Mouse (Mus musculus): ENCODE results near the gene Ttf2. TPM values are rescaled to one million over a fixed set of nuclear protein-coding genes. Genes with fewer than 3 reads are reported as not detected.

The Ttf2 gene
- 15.5 and 15.9 TPM in 2 replicates for polyA plus RNA-seq (2015; fragmentation: Nextera tagmentation; extraction: Ambion mirVana)

DNA sequence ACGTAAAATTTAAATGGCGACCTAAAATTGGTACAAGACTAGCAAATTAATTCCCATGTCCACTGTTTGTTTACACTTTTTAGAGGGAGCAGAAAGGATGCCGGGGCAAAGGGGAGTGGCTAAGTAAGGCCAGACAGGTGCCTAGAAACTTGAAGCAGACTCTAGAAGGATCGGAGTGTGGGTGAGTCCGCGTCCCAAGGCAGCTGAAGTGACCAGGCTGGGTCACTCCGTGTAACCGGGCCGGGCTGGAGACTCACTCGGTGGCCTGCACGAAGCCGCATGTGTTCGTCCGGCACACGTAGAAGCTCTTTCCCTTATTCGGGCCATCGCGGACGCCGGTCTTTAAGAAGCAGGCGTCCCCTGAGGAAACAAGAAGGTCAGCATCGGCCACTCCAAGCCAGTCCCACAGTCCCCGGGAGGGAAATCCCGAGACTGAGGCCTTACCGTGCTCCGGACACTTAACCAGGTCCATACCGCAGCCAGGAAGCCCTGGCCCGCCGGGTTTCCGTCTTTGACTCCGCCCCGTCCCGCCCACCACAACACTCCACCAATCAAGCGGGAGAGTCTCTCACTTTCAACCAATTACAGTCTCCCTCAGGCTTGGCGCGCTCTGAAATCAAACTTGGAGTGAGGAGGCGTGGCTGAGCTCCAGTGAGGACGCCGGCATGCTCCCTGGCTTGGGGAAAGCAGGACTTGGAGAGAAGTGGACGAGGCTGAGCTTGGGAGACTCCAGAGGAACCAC lies at the start of gene Ttf2:
TSS of gene Ttf2 (minus strand) at position 488 of the 742 bp plus-strand sequence.
- Histone ChIP-seq H3K36me3 (no peaks in the 10 kb centered on the region; the same call in 1 of the 2 replicates), H3K9ac (peak within 1 kb of the TSS; percentile 85), H3K27me3 (no peaks in the 10 kb centered on the region), H3K4me3 (peak within 1 kb of the TSS; percentile 73), H3K9me3 (no peaks in the 10 kb centered on the region), H3K4me2 (peak within 1 kb of the TSS; percentile 85), H3K4me1 (peaks cover 8% of the 10 kb centered on the region), H3K27ac (no peak within 1 kb of the TSS)
- under 1% methylated on average over 40 of the region's 40 CpGs for WGBS
- peak; percentile 95 for ATAC-seq (ENCODE audit: insufficient number of reproducible peaks, insufficient read depth, low FRiP score, low TSS enrichment, low read depth)

DNA sequence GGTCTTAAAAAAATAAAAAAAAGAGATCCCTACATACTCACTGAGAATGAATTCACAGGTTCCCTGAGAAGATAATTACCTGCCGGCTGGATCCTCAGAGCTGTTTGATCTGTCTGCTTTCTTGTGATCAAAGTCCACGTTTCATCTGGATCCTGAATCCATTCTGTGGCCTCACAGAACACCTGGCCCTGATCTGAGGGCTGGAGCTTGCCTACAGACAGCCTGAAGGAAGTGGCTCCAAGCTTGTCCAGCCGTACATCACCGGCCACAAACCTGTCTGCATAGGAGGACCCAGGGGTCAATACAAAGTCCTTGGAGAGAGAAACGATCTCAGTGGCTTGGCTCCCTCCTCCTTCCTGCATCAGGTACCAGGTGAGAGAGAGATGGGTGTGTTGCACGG lies 49.0 kb upstream of the Ttf2 start:
- no peak for ATAC-seq (ENCODE audit: insufficient number of reproducible peaks, insufficient read depth, low FRiP score, low TSS enrichment, low read depth)
- H3K9me3 ChIP-seq = no peaks in the 10 kb centered on the region
- H3K27me3 ChIP-seq = no peaks in the 10 kb centered on the region
- no peak overlapping the region for H3K4me2 ChIP-seq
- H3K4me1 ChIP-seq = peaks cover 13% of the 10 kb centered on the region
- H3K9ac ChIP-seq = no peak overlapping the region
- H3K27ac ChIP-seq = no peak overlapping the region
- H3K4me3 ChIP-seq = no peak overlapping the region
- H3K36me3 ChIP-seq = no peaks in the 10 kb centered on the region
- WGBS = 70% methylated on average over 6 of the region's 6 CpGs

DNA sequence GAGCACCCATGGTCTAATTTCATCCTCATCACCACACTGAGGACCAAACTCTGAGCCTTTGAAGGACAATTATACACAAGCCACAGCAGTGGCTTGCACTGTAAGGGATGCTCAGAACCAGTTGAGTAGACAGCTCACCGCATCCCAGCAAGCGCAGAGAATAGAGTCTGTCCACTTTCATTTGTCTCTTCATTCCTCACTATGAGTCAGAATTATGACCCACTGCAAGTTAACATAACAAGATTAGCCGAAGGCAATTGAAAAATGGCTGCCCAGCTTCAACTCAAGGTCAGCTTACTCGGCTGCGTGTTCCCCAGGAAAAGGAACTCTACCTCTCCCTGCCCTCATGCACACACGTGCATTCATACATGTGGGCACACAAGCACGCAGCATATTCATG lies 46.6 kb upstream of the Ttf2 start:
- H3K9me3 ChIP-seq = no peaks in the 10 kb centered on the region
- H3K27me3 ChIP-seq = no peaks in the 10 kb centered on the region
- no peak overlapping the region for H3K27ac ChIP-seq
- no peak overlapping the region for H3K4me3 ChIP-seq
- 90% methylated on average over 7 of the region's 7 CpGs for WGBS
- no peaks in the 10 kb centered on the region for H3K36me3 ChIP-seq
- peaks cover 19% of the 10 kb centered on the region for H3K4me1 ChIP-seq
- H3K9ac ChIP-seq = no peak overlapping the region
- no peak for ATAC-seq (ENCODE audit: insufficient number of reproducible peaks, insufficient read depth, low FRiP score, low TSS enrichment, low read depth)
- no peak overlapping the region for H3K4me2 ChIP-seq

DNA sequence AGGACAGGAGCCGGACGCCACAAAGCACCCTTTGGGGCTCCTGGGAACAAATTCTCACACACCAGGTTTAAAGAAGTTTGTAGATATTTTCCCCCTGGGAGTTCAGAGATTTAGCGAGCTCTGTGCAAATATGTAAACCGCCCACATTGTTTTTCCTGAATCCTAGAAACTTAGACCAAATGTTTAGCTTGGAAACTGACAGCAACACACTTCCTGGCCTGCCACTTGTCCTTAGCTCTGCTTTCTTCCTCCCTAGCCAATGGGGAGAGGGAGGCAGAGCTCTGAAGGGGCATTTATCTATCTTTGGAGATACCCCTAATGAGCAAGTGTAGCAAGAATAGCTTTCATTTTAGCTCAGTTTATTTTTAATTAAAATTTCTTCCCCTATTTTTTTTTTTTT lies 45.8 kb upstream of the Ttf2 start:
- no peak overlapping the region for H3K27ac ChIP-seq
- 28% methylated on average over 4 of the region's 4 CpGs for WGBS
- H3K4me3 ChIP-seq = no peak overlapping the region

DNA sequence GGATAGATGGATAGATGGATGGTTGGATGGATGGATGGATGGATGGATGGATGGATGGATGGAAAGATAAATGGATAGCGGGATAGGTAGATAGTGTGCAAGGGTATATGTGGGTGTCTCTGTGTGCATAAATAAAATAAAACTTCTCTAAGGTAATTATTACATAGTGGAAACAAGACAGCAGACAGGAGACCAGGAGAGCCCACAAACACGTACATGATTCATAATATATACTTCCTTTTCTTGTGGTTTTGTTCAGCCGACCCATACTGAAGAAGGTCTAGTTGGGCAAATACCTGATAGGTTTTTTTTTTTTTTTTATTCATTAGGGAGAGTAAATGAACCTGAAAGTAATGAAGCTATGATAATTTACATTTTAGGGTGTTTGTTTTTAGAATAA lies 44.1 kb upstream of the Ttf2 start:
- 78% methylated on average over 3 of the region's 3 CpGs for WGBS
- H3K36me3 ChIP-seq = no peaks in the 10 kb centered on the region

More for the DNA sequence above, 45.8 kb upstream of the Ttf2 start:
- no peak for ATAC-seq (ENCODE audit: insufficient number of reproducible peaks, insufficient read depth, low FRiP score, low TSS enrichment, low read depth)
- Histone ChIP-seq H3K4me2 (no peak overlapping the region), H3K36me3 (no peaks in the 10 kb centered on the region), H3K9ac (no peak overlapping the region), H3K9me3 (no peaks in the 10 kb centered on the region), H3K27me3 (no peaks in the 10 kb centered on the region), H3K4me1 (peaks cover 19% of the 10 kb centered on the region)

DNA sequence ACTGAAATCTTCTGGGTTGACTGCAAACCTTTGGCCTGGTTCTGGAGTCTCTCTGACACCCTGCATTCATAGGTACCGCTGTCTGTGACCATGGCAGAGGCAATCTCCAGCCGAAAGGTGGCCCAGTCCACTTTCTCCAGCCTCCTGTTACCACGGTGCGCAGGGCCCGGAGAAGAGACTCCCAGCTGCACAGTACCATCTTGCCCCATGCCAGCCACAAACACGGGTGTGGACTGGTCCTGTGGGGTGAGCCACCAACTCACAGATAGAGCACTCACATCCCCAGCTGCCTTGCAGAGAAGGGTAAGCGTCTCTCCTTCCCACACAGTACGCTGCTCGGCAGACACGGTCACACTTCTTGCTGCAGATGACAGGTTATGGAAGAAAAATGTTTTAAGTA lies 43.5 kb upstream of the Ttf2 start:
- Histone ChIP-seq H3K27ac (no peak overlapping the region), H3K4me1 (peaks cover 19% of the 10 kb centered on the region), H3K4me3 (no peak overlapping the region), H3K9ac (no peak overlapping the region), H3K4me2 (no peak overlapping the region), H3K27me3 (no peaks in the 10 kb centered on the region), H3K9me3 (no peaks in the 10 kb centered on the region), H3K36me3 (no peaks in the 10 kb centered on the region)
- no peak for ATAC-seq (ENCODE audit: insufficient number of reproducible peaks, insufficient read depth, low FRiP score, low TSS enrichment, low read depth)
- 90% methylated on average over 10 of the region's 10 CpGs for WGBS

More for the DNA sequence above, 44.1 kb upstream of the Ttf2 start:
- peaks cover 19% of the 10 kb centered on the region for H3K4me1 ChIP-seq
- no peaks in the 10 kb centered on the region for H3K27me3 ChIP-seq
- no peak overlapping the region for H3K27ac ChIP-seq
- H3K9ac ChIP-seq = no peak overlapping the region
- H3K9me3 ChIP-seq = no peaks in the 10 kb centered on the region
- no peak overlapping the region for H3K4me3 ChIP-seq
- no peak overlapping the region for H3K4me2 ChIP-seq
- ATAC-seq (ENCODE audit: insufficient number of reproducible peaks, insufficient read depth, low FRiP score, low TSS enrichment, low read depth) = no peak

DNA sequence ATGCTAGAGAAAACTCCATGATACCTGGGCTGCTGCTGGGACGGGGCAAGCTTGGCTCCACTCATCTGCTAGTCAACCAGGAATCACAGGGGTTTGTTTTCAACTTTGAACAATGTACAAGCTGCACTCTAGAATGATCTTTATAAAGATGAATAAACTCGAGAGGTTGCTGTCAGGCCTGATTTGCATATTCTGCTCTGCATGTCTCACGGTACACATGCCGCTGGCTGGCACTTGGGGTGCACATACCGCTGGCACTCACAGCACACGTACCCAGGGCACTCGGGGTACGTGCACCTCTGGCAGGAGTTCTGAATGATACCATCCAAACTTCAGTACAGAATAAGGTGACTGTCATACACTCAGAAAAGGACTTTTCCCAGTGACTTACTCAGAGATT lies 43.1 kb upstream of the Ttf2 start:
- no peaks in the 10 kb centered on the region for H3K36me3 ChIP-seq
- 81% methylated on average over 8 of the region's 8 CpGs for WGBS
- peaks cover 19% of the 10 kb centered on the region for H3K4me1 ChIP-seq
- H3K4me3 ChIP-seq = no peak overlapping the region
- H3K27ac ChIP-seq = no peak overlapping the region
- H3K9ac ChIP-seq = no peak overlapping the region
- no peak overlapping the region for H3K4me2 ChIP-seq
- H3K27me3 ChIP-seq = no peaks in the 10 kb centered on the region
- ATAC-seq (ENCODE audit: insufficient number of reproducible peaks, insufficient read depth, low FRiP score, low TSS enrichment, low read depth) = no peak
- no peaks in the 10 kb centered on the region for H3K9me3 ChIP-seq

DNA sequence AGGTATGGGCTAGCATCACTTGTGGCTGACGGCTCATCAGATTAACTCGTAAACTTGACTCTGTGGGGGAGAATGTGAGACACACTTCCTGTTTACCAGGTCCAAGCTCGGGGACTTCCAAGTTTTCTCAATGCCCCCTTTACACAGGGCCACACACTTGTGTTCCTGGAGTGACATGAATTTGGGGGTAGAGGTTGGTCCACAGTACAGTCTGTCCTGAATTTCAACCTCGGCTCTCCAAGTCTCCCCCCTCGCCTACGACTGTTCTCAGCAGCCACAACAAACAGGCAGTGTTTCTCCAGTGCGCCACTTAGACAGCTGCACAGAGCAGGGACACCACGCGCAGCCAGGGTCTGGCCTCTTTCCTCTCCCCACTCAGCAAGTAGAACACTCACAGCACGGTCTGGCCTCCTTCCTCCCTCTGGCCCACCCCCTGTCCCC lies 42.7 kb upstream of the Ttf2 start:
- Histone ChIP-seq H3K27me3 (no peaks in the 10 kb centered on the region), H3K36me3 (no peaks in the 10 kb centered on the region), H3K4me2 (no peak overlapping the region), H3K4me3 (no peak overlapping the region), H3K9me3 (no peaks in the 10 kb centered on the region), H3K9ac (no peak overlapping the region), H3K27ac (no peak overlapping the region), H3K4me1 (peaks cover 21% of the 10 kb centered on the region)
- WGBS = 46% methylated on average over 10 of the region's 10 CpGs
- no peak for ATAC-seq (ENCODE audit: insufficient number of reproducible peaks, insufficient read depth, low FRiP score, low TSS enrichment, low read depth)

DNA sequence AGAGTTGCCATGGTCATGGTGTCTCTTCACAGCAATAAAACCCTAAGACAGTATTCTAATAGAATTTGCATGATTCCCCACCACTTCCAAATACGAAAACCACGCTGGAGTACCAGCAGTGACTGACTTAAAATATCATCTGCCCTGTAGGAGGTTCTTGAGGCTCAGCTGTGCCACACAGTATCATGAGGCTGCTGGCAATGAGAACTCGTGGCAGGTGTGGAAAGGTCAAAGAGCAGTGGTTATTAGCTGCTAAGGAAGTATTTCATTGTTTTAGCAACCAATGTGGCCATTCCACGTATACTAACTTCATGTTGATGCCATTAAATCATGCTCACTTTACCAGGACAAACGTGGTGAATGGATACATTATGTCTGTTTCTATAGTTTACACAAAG lies 41.7 kb upstream of the Ttf2 start:
- Histone ChIP-seq H3K9ac (no peak overlapping the region), H3K4me2 (no peak overlapping the region), H3K27ac (no peak overlapping the region), H3K4me3 (no peak overlapping the region), H3K27me3 (no peaks in the 10 kb centered on the region), H3K4me1 (peaks cover 30% of the 10 kb centered on the region), H3K9me3 (no peaks in the 10 kb centered on the region), H3K36me3 (no peaks in the 10 kb centered on the region)
- 53% methylated on average over 5 of the region's 5 CpGs for WGBS
- ATAC-seq (ENCODE audit: insufficient number of reproducible peaks, insufficient read depth, low FRiP score, low TSS enrichment, low read depth) = no peak

DNA sequence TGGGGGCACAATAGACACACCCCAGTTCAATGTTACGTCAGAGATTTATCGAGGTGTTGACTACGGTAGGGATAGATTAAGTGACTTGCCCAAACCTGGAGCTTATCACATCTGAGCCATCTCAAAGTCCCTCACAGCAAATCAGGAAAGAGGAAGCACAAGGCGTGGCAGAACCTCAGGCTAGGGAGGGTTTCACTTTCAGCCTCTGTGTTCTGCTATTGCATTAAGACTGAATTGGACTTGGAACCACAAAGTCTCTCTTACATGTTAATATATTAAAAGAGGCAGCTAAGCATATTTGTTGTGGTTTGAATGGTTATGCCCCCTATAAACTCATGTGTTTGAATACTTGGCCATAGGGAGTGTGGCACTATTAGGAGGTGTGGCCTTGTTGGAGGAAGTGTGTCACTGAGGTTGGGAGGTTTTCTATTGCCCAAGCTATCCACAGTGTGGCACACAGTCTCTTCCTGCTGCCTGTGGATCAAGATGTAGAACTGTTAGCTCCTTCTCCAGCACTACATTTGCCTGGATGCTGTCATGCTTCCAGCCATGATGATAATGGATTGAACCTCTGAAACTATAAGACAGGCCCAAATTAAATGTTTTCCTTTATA lies 41.2 kb upstream of the Ttf2 start:
- Histone ChIP-seq H3K4me3 (no peak overlapping the region), H3K4me2 (no peak overlapping the region), H3K36me3 (no peaks in the 10 kb centered on the region), H3K9ac (no peak overlapping the region), H3K27me3 (no peaks in the 10 kb centered on the region), H3K9me3 (no peaks in the 10 kb centered on the region), H3K4me1 (peaks cover 30% of the 10 kb centered on the region), H3K27ac (no peak overlapping the region)
- ATAC-seq (ENCODE audit: insufficient number of reproducible peaks, insufficient read depth, low FRiP score, low TSS enrichment, low read depth) = no peak
- WGBS = 81% methylated on average over 4 of the region's 4 CpGs

DNA sequence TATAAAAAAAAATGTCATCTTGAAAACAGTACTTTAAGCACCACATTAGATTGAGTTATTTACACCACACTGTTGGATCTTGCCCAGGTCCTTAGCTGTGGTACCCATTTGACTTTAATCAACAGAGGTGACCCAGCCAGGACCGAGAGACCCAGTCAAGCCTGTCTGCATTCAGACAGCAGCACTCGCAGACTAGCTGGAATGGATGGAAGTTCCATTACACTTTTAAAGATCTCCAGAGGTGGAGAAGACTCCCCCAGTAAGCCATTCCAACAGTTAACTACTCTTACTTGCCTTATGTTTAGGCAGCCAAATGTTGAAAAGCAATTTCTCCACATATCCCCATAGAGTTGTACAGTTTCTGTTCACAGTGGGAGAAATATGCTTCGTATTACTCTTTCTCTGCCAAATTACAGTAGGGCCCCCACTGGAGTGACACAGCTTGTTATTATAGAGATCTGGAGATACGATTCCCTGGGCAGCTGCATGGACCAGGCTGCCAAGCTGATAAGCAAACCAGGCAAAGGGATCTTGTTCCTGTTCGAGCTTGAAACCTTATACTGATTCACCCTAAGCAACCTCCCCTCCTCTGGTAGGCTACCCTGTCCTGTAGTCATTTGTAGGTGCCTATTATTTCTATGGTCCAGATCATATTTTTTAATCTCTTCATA lies 37.8 kb upstream of the Ttf2 start:
- no peak overlapping the region for H3K4me2 ChIP-seq
- ATAC-seq (ENCODE audit: insufficient number of reproducible peaks, insufficient read depth, low FRiP score, low TSS enrichment, low read depth) = no peak

DNA sequence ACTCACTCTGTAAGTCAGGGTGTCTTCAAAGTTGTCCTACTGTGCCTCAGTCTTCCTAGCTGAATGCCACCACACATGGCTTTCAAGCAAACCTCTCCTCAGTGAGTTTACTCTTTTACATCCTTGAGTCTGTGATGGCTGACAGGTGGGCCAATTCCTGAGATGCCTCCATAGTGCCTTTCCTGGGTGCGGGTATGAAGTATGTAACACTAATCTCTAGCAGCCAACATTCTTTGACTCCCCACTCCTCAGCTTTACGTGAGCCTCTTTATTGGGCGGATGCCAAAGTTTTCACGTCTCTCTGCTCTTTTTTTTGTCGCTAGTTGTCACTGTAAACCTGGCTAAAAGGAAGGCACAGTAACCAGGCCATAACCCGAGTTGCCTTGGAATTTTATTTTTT lies 35.9 kb upstream of the Ttf2 start:
- Histone ChIP-seq H3K9ac (no peak overlapping the region), H3K27ac (no peak overlapping the region), H3K27me3 (no peaks in the 10 kb centered on the region), H3K36me3 (no peaks in the 10 kb centered on the region), H3K4me2 (no peak overlapping the region), H3K4me3 (no peak overlapping the region), H3K9me3 (no peaks in the 10 kb centered on the region), H3K4me1 (peaks cover 11% of the 10 kb centered on the region; the same call in 1 of the 2 replicates)
- 70% methylated on average over 6 of the region's 6 CpGs for whole genome bisulfite sequencing
- no peak for ATAC-seq (ENCODE audit: insufficient number of reproducible peaks, insufficient read depth, low FRiP score, low TSS enrichment, low read depth)

More for the DNA sequence above, 37.8 kb upstream of the Ttf2 start:
- H3K9me3 ChIP-seq = no peaks in the 10 kb centered on the region
- 48% methylated on average over 5 of the region's 5 CpGs for WGBS
- no peak overlapping the region for H3K9ac ChIP-seq
- no peaks in the 10 kb centered on the region for H3K36me3 ChIP-seq
- H3K4me1 ChIP-seq = peaks cover 13% of the 10 kb centered on the region; the same call in 1 of the 2 replicates
- no peak overlapping the region for H3K27ac ChIP-seq
- no peaks in the 10 kb centered on the region for H3K27me3 ChIP-seq
- H3K4me3 ChIP-seq = no peak overlapping the region
